Mouse (Mus musculus): ENCODE measurements around the gene Ankdd1a. TPM values are rescaled to one million over a fixed set of nuclear protein-coding genes. Genes with fewer than 3 reads are reported as not detected.
A peak's percentile ranks its signal among the peaks of the same experiment; 100 is the strongest.

The Ankdd1a gene
- polyA plus RNA-seq, 1 experiment from 2014 or later: 0.19 TPM

DNA sequence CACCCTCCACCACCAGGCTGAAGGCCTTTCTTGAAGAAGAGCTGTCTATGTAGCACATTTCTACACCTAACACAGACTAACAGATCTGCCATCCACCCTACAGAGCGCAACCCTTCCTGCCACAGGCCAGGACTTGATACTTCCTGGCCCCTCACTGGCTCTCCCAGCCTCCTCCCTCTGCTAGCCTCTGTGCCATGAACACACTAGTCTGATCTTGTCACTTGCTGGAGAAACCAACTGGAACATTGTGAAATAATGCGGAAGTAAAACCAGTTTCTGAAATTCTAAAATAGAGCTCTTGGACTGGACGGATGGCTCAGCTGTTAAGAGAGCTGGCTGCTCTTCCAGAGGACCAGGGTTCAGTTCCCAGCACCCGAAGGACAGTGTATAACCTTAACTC is 27.1 kb downstream of the Ankdd1a start:
- no peaks in the 10 kb centered on the region for H3K4me1 ChIP-seq (ENCODE audit: control insufficient read depth, insufficient read depth, low read length)
- WGBS: 91% methylated on average over 4 of the region's 4 CpGs
- H3K4me3 ChIP-seq (replicated peaks; ENCODE audit: low read length): no peak overlapping the region
- H3K36me3 ChIP-seq (ENCODE audit: control insufficient read depth, insufficient read depth, low read length): no peaks in the 10 kb centered on the region
- 0 out of 2 replicates have a peak, but pooled peaks have one; percentile 33 for ATAC-seq (ENCODE audit: insufficient read depth, low FRiP score)
- no peak overlapping the region for H3K9ac ChIP-seq (ENCODE audit: low read length)
- peak overlapping the region; percentile 46 for H3K27ac ChIP-seq (ENCODE audit: low read length)
- no peaks in the 10 kb centered on the region for H3K9me3 ChIP-seq (replicated peaks; ENCODE audit: control insufficient read depth, low read length)
- H3K27me3 ChIP-seq (ENCODE audit: control insufficient read depth, insufficient read depth, low read length): no peaks in the 10 kb centered on the region
- H3K4me2 ChIP-seq (ENCODE audit: low read depth, low read length): no peak overlapping the region

DNA sequence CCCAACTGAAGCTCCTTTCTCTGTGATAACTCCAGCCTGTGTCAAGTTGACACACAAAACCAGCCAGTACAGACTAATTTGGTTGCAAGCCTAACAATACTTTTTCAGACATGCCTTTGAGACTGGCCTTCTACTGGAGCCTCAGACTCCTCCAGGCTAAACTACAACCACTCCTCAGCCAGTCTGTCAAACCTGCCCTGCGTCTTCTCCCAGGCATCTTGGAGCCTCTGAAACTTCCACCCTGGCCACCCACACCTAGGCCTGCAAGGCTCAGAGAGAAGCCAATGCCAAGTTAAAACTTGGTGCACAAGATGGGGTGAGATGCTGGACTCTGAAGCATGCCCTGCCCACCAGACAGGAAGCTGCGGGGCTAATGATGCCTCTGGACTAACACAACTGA is 27.6 kb downstream of the Ankdd1a start:
- 70% methylated on average over 2 of the region's 2 CpGs for WGBS
- Histone ChIP-seq H3K27ac (ENCODE audit: low read length) (peak overlapping the region; percentile 46), H3K9ac (ENCODE audit: low read length) (no peak overlapping the region), H3K4me2 (ENCODE audit: low read depth, low read length) (no peak overlapping the region), H3K4me3 (replicated peaks; ENCODE audit: low read length) (no peak overlapping the region), H3K4me1 (ENCODE audit: control insufficient read depth, insufficient read depth, low read length) (no peaks in the 10 kb centered on the region), H3K9me3 (replicated peaks; ENCODE audit: control insufficient read depth, low read length) (no peaks in the 10 kb centered on the region), H3K36me3 (ENCODE audit: control insufficient read depth, insufficient read depth, low read length) (no peaks in the 10 kb centered on the region), H3K27me3 (ENCODE audit: control insufficient read depth, insufficient read depth, low read length) (no peaks in the 10 kb centered on the region)
- no peak for ATAC-seq (ENCODE audit: insufficient read depth, low FRiP score)

DNA sequence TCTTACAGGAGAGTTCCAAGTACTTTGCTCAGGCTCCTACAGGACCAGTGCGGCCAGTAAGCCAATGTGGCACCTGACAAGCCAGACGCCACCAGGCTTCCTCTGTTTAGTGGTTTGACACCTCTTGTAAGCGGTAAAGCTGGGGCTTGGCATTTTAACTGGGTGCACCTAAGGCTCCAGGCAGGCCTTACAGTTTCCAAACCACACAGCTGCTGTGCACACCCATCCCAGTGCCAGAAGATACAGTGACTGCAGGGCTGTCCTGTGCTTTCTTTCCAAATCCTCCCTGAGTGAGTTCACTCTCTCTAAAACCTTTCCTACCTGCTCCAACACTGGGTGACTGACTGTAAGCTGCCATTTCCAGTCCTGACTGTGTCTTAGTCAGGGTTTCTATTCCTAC is 28.5 kb downstream of the Ankdd1a start:
- Histone ChIP-seq H3K9ac (ENCODE audit: low read length) (no peak overlapping the region), H3K9me3 (replicated peaks; ENCODE audit: control insufficient read depth, low read length) (no peaks in the 10 kb centered on the region), H3K4me1 (ENCODE audit: control insufficient read depth, insufficient read depth, low read length) (no peaks in the 10 kb centered on the region), H3K4me2 (ENCODE audit: low read depth, low read length) (no peak overlapping the region), H3K27me3 (ENCODE audit: control insufficient read depth, insufficient read depth, low read length) (no peaks in the 10 kb centered on the region), H3K4me3 (replicated peaks; ENCODE audit: low read length) (no peak overlapping the region), H3K36me3 (ENCODE audit: control insufficient read depth, insufficient read depth, low read length) (no peaks in the 10 kb centered on the region), H3K27ac (ENCODE audit: low read length) (no peak overlapping the region)
- no peak for ATAC-seq (ENCODE audit: insufficient read depth, low FRiP score)
- WGBS: 82% methylated on average over 3 of the region's 3 CpGs

DNA sequence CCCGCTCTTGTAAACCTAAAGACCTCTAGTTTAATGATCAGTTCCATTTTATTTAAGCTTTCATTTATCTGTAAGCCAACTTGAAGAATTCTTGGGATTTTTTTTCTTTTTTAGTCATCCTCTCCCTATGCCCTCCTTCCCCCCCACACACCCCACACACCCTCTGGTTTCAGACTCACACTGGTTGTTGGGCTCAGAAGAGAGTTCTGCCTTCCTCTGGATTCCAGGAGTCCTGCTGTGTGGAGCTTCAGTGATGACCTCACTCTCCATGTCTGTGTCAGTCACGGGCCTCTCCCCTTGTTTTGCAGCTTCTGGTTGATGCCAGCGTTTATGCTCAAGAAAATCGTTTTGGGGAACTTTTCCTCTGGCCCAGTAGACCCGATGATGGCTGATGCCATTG is 39.9 kb downstream of the Ankdd1a start:
- Histone ChIP-seq H3K9ac (ENCODE audit: low read length) (no peak overlapping the region), H3K36me3 (ENCODE audit: control insufficient read depth, insufficient read depth, low read length) (0 out of 2 replicates have a peak, but pooled peaks cover 9% of the 10 kb centered on the region), H3K4me1 (ENCODE audit: control insufficient read depth, insufficient read depth, low read length) (no peaks in the 10 kb centered on the region), H3K27ac (ENCODE audit: low read length) (no peak overlapping the region), H3K27me3 (ENCODE audit: control insufficient read depth, insufficient read depth, low read length) (no peaks in the 10 kb centered on the region), H3K4me2 (ENCODE audit: low read depth, low read length) (no peak overlapping the region), H3K4me3 (replicated peaks; ENCODE audit: low read length) (no peak overlapping the region), H3K9me3 (replicated peaks; ENCODE audit: control insufficient read depth, low read length) (no peaks in the 10 kb centered on the region)
- ATAC-seq (ENCODE audit: insufficient read depth, low FRiP score): no peak
- 90% methylated on average over 5 of the region's 5 CpGs for WGBS

GRCm38 (mm10) chr9:65479158-65479557 is 40.8 kb downstream of the Ankdd1a start:
- Histone ChIP-seq H3K27me3 (ENCODE audit: control insufficient read depth, insufficient read depth, low read length) (no peaks in the 10 kb centered on the region), H3K4me3 (replicated peaks; ENCODE audit: low read length) (no peak overlapping the region), H3K27ac (ENCODE audit: low read length) (no peak overlapping the region), H3K4me1 (ENCODE audit: control insufficient read depth, insufficient read depth, low read length) (no peaks in the 10 kb centered on the region), H3K4me2 (ENCODE audit: low read depth, low read length) (no peak overlapping the region), H3K36me3 (ENCODE audit: control insufficient read depth, insufficient read depth, low read length) (0 out of 2 replicates have a peak, but pooled peaks cover 5% of the 10 kb centered on the region), H3K9me3 (replicated peaks; ENCODE audit: control insufficient read depth, low read length) (no peaks in the 10 kb centered on the region), H3K9ac (ENCODE audit: low read length) (no peak overlapping the region)
- 82% methylated on average over 8 of the region's 8 CpGs for WGBS
- no peak for ATAC-seq (ENCODE audit: insufficient read depth, low FRiP score)

- Histone ChIP-seq H3K9me3 (replicated peaks; ENCODE audit: control insufficient read depth, low read length) (no peaks in the 10 kb centered on the region), H3K4me1 (ENCODE audit: control insufficient read depth, insufficient read depth, low read length) (no peaks in the 10 kb centered on the region), H3K27me3 (ENCODE audit: control insufficient read depth, insufficient read depth, low read length) (no peaks in the 10 kb centered on the region), H3K9ac (ENCODE audit: low read length) (no peak overlapping the region), H3K36me3 (ENCODE audit: control insufficient read depth, insufficient read depth, low read length) (0 out of 2 replicates have a peak, but pooled peaks cover 5% of the 10 kb centered on the region), H3K4me2 (ENCODE audit: low read depth, low read length) (no peak overlapping the region), H3K4me3 (replicated peaks; ENCODE audit: low read length) (no peak overlapping the region), H3K27ac (ENCODE audit: low read length) (no peak overlapping the region)
- no peak for ATAC-seq (ENCODE audit: insufficient read depth, low FRiP score)
- 86% methylated on average over 4 of the region's 4 CpGs for WGBS
Measured at GRCm38 (mm10) chr9:65472769-65473168, 47.2 kb downstream of the Ankdd1a start.

GRCm38 (mm10) chr9:65467686-65468085 is 52.3 kb downstream of the Ankdd1a start:
- Histone ChIP-seq H3K9ac (ENCODE audit: low read length) (no peak overlapping the region), H3K4me1 (ENCODE audit: control insufficient read depth, insufficient read depth, low read length) (no peaks in the 10 kb centered on the region), H3K27me3 (ENCODE audit: control insufficient read depth, insufficient read depth, low read length) (no peaks in the 10 kb centered on the region), H3K27ac (ENCODE audit: low read length) (no peak overlapping the region), H3K36me3 (ENCODE audit: control insufficient read depth, insufficient read depth, low read length) (0 out of 2 replicates have a peak, but pooled peaks cover 5% of the 10 kb centered on the region), H3K4me3 (replicated peaks; ENCODE audit: low read length) (no peak overlapping the region), H3K9me3 (replicated peaks; ENCODE audit: control insufficient read depth, low read length) (no peaks in the 10 kb centered on the region), H3K4me2 (ENCODE audit: low read depth, low read length) (no peak overlapping the region)
- ATAC-seq (ENCODE audit: insufficient read depth, low FRiP score): no peak
- WGBS: 54% methylated on average over 11 of the region's 11 CpGs

GRCm38 (mm10) chr9:65465241-65465640 is 54.8 kb downstream of the Ankdd1a start:
- Histone ChIP-seq H3K9me3 (replicated peaks; ENCODE audit: control insufficient read depth, low read length) (no peaks in the 10 kb centered on the region), H3K27ac (ENCODE audit: low read length) (no peak overlapping the region), H3K27me3 (ENCODE audit: control insufficient read depth, insufficient read depth, low read length) (no peaks in the 10 kb centered on the region), H3K9ac (ENCODE audit: low read length) (no peak overlapping the region), H3K4me1 (ENCODE audit: control insufficient read depth, insufficient read depth, low read length) (peaks cover 10% of the 10 kb centered on the region), H3K4me3 (replicated peaks; ENCODE audit: low read length) (no peak overlapping the region), H3K36me3 (ENCODE audit: control insufficient read depth, insufficient read depth, low read length) (0 out of 2 replicates have a peak, but pooled peaks cover 5% of the 10 kb centered on the region), H3K4me2 (ENCODE audit: low read depth, low read length) (no peak overlapping the region)
- no peak for ATAC-seq (ENCODE audit: insufficient read depth, low FRiP score)
- WGBS: 94% methylated on average over 2 of the region's 2 CpGs

DNA sequence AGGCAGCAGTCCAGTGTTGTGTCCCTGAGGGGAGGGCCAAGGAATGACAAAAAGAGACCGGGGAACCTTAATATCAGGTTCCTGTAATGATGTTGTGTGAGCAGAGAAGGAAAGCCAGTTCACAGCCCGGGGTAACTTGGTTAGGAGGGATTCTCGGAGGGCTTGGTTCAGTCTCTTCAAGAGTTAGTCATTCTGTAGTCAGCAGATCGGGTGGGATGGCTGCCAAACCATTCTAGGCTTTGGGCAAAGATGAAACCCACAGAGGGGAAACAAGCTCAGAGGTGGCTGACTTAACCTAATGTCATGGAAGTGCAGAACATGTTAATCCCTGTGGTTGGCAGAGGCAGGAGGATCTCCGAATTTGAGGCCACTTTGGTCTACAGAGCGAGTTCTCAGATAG is 55.8 kb downstream of the Ankdd1a start:
- no peaks in the 10 kb centered on the region for H3K9me3 ChIP-seq (replicated peaks; ENCODE audit: control insufficient read depth, low read length)
- no peak overlapping the region for H3K4me2 ChIP-seq (ENCODE audit: low read depth, low read length)
- no peaks in the 10 kb centered on the region for H3K27me3 ChIP-seq (ENCODE audit: control insufficient read depth, insufficient read depth, low read length)
- no peak overlapping the region for H3K27ac ChIP-seq (ENCODE audit: low read length)
- H3K4me1 ChIP-seq (ENCODE audit: control insufficient read depth, insufficient read depth, low read length): peaks cover 10% of the 10 kb centered on the region
- no peak overlapping the region for H3K9ac ChIP-seq (ENCODE audit: low read length)
- 0 out of 2 replicates have a peak, but pooled peaks cover 5% of the 10 kb centered on the region for H3K36me3 ChIP-seq (ENCODE audit: control insufficient read depth, insufficient read depth, low read length)
- ATAC-seq (ENCODE audit: insufficient read depth, low FRiP score): no peak
- no peak overlapping the region for H3K4me3 ChIP-seq (replicated peaks; ENCODE audit: low read length)
- WGBS: 94% methylated on average over 6 of the region's 6 CpGs

DNA sequence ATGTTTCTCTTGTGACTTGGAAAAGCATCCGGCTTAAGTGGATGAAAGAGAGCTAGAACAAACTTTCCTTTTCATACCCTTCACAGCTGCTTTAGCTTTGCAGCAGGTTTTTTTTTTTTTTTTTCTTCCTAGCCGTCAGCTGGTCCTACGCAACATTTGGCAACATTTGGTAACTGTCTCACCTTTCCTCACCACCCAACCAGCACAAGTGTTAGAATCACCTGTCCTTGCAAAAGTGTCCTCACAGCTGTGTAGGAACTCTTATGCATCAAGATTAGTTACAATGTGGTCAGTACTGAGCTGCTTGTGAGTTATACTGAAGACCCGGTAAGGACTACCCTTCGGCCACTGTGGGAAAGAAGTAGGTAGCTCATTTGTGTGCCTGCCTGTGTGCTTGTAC is 57.4 kb downstream of the Ankdd1a start:
- H3K9me3 ChIP-seq (replicated peaks; ENCODE audit: control insufficient read depth, low read length): no peaks in the 10 kb centered on the region
- no peak for ATAC-seq (ENCODE audit: insufficient read depth, low FRiP score)
- H3K27ac ChIP-seq (ENCODE audit: low read length): no peak overlapping the region
- WGBS: 69% methylated on average over 5 of the region's 5 CpGs
- H3K27me3 ChIP-seq (ENCODE audit: control insufficient read depth, insufficient read depth, low read length): no peaks in the 10 kb centered on the region
- peaks cover 10% of the 10 kb centered on the region for H3K4me1 ChIP-seq (ENCODE audit: control insufficient read depth, insufficient read depth, low read length)
- no peak overlapping the region for H3K9ac ChIP-seq (ENCODE audit: low read length)
- no peak overlapping the region for H3K4me2 ChIP-seq (ENCODE audit: low read depth, low read length)
- no peak overlapping the region for H3K4me3 ChIP-seq (replicated peaks; ENCODE audit: low read length)
- 0 out of 2 replicates have a peak, but pooled peaks cover 5% of the 10 kb centered on the region for H3K36me3 ChIP-seq (ENCODE audit: control insufficient read depth, insufficient read depth, low read length)
